Mouse (Mus musculus) limb, embryonic 10.5 days (tissue): ENCODE measurements around the gene Cacnb4. TPM values are rescaled to one million over a fixed set of nuclear protein-coding genes. Genes with fewer than 3 reads are reported as not detected.

Experiments
- DNase-seq: peaks from one replicate; pipeline ENCODE4 v3.0.0-alpha.2; 2017; ENCODE audit warnings: low spot score
- H3K27ac ChIP-seq: fragments of 300-500 bp; sonication (generic); 2 replicates; pipeline ENCODE4 v1.5.1; 2016; ENCODE audit warnings: mild to moderate bottlenecking
- H3K27me3 ChIP-seq: fragments of 300-500 bp; sonication (generic); 2 replicates; pipeline ENCODE4 v1.6.1; 2016; ENCODE audit warnings: low read depth, mild to moderate bottlenecking; ENCODE audit not compliant: poor library complexity, severe bottlenecking
- H3K36me3 ChIP-seq: fragments of 300-500 bp; sonication (generic); 2 replicates; pipeline ENCODE4 v1.6.1; 2016; ENCODE audit warnings: mild to moderate bottlenecking, moderate library complexity
- H3K4me1 ChIP-seq: fragments of 300-500 bp; sonication (generic); 2 replicates; pipeline ENCODE4 v1.6.1; 2016
- H3K4me3 ChIP-seq: fragments of 300-500 bp; sonication (generic); 2 replicates; pipeline ENCODE4 v1.5.1; 2016; ENCODE audit warnings: mild to moderate bottlenecking, moderate library complexity
- H3K9me3 ChIP-seq: fragments of 300-500 bp; sonication (generic); replicated peaks from 2 replicates; pipeline ENCODE4 v1.6.1; 2016; ENCODE audit warnings: mild to moderate bottlenecking
- WGBS: fragments of 180-500 bp; shearing (Covaris S2); methylation state at CpG from one replicate; pipeline ENCODE4 v1.1.7; 2016; 5-methylcytosine and 5-hydroxymethylcytosine counted together
- polyA plus RNA-seq: library from polyadenylated mRNA; unstranded; fragments of >200 nt; fragmentation: Nextera tagmentation; extraction: Ambion mirVana; gene quantifications from 2 replicates; pipeline ENCODE4 v1.2.1, GENCODE M21; 2016

The Cacnb4 gene
- polyA plus RNA-seq, 1 experiment from 2014 or later: 0.56 TPM

GRCm38 (mm10) chr2:52638857-52639529 lies 37.6 kb downstream of the Cacnb4 start:
- Histone ChIP-seq H3K27me3 (peaks cover 8% of the 10 kb centered on the region; the same call in 1 of the 2 replicates), H3K36me3 (no peaks in the 10 kb centered on the region), H3K4me3 (no peak overlapping the region), H3K4me1 (peaks cover 11% of the 10 kb centered on the region), H3K27ac (no peak overlapping the region), H3K9me3 (no peaks in the 10 kb centered on the region)
- no peak for DNase-seq
- WGBS: 77% methylated on average over 6 of the region's 6 CpGs

- Histone ChIP-seq H3K4me1 (peaks cover 11% of the 10 kb centered on the region), H3K27me3 (peaks cover 16% of the 10 kb centered on the region; the same call in 1 of the 2 replicates), H3K36me3 (no peaks in the 10 kb centered on the region), H3K27ac (no peak overlapping the region), H3K9me3 (no peaks in the 10 kb centered on the region), H3K4me3 (no peak overlapping the region)
- WGBS: 38% methylated on average over 4 of the region's 4 CpGs
- no peak for DNase-seq
Observed at GRCm38 (mm10) chr2:52638226-52638625, 38.4 kb downstream of the Cacnb4 start.

GRCm38 (mm10) chr2:52636051-52636450 lies 40.6 kb downstream of the Cacnb4 start:
- H3K4me3 ChIP-seq: no peak overlapping the region
- H3K27me3 ChIP-seq: peaks cover 16% of the 10 kb centered on the region; the same call in 1 of the 2 replicates
- DNase-seq: no peak
- no peaks in the 10 kb centered on the region for H3K36me3 ChIP-seq
- peaks cover 11% of the 10 kb centered on the region for H3K4me1 ChIP-seq
- H3K9me3 ChIP-seq: no peaks in the 10 kb centered on the region
- 69% methylated on average over 5 of the region's 5 CpGs for WGBS
- no peak overlapping the region for H3K27ac ChIP-seq

- Histone ChIP-seq H3K4me1 (peaks cover 11% of the 10 kb centered on the region), H3K4me3 (no peak overlapping the region), H3K27ac (no peak overlapping the region), H3K36me3 (no peaks in the 10 kb centered on the region), H3K9me3 (no peaks in the 10 kb centered on the region), H3K27me3 (peaks cover 16% of the 10 kb centered on the region; the same call in 1 of the 2 replicates)
- DNase-seq: no peak
- 7% methylated on average over 4 of the region's 4 CpGs for WGBS
Observed at GRCm38 (mm10) chr2:52635358-52635757, 41.3 kb downstream of the Cacnb4 start.

GRCm38 (mm10) chr2:52632880-52633279 lies 43.8 kb downstream of the Cacnb4 start:
- Histone ChIP-seq H3K36me3 (no peaks in the 10 kb centered on the region), H3K27me3 (peaks cover 16% of the 10 kb centered on the region; the same call in 1 of the 2 replicates), H3K4me3 (no peak overlapping the region), H3K27ac (no peak overlapping the region), H3K9me3 (no peaks in the 10 kb centered on the region), H3K4me1 (peaks cover 5% of the 10 kb centered on the region)
- WGBS: 8% methylated on average over 7 of the region's 7 CpGs
- peak; percentile 72 for DNase-seq

- no peak for DNase-seq
- Histone ChIP-seq H3K4me3 (no peak overlapping the region), H3K9me3 (no peaks in the 10 kb centered on the region), H3K27ac (no peak overlapping the region), H3K4me1 (peaks cover 12% of the 10 kb centered on the region), H3K27me3 (no peaks in the 10 kb centered on the region), H3K36me3 (no peaks in the 10 kb centered on the region)
- 83% methylated on average over 4 of the region's 4 CpGs for WGBS
Observed at GRCm38 (mm10) chr2:52628186-52628585, 48.4 kb downstream of the Cacnb4 start.

GRCm38 (mm10) chr2:52626266-52626665 lies 50.4 kb downstream of the Cacnb4 start:
- DNase-seq: no peak
- H3K36me3 ChIP-seq: no peaks in the 10 kb centered on the region
- 89% methylated on average over 3 of the region's 3 CpGs for WGBS
- no peak overlapping the region for H3K4me3 ChIP-seq
- H3K27ac ChIP-seq: no peak overlapping the region
- H3K27me3 ChIP-seq: no peaks in the 10 kb centered on the region
- no peaks in the 10 kb centered on the region for H3K9me3 ChIP-seq
- H3K4me1 ChIP-seq: peaks cover 12% of the 10 kb centered on the region

- WGBS: 92% methylated on average over 6 of the region's 6 CpGs
Observed at GRCm38 (mm10) chr2:52625731-52626130, 50.9 kb downstream of the Cacnb4 start.

GRCm38 (mm10) chr2:52623921-52624404 lies 52.7 kb downstream of the Cacnb4 start:
- Histone ChIP-seq H3K9me3 (no peaks in the 10 kb centered on the region), H3K27ac (no peak overlapping the region), H3K4me3 (no peak overlapping the region), H3K36me3 (no peaks in the 10 kb centered on the region), H3K4me1 (peaks cover 18% of the 10 kb centered on the region), H3K27me3 (0 out of 2 replicates have a peak, but pooled peaks cover 7% of the 10 kb centered on the region)
- 56% methylated on average over 7 of the region's 7 CpGs for WGBS
- no peak for DNase-seq

More at GRCm38 (mm10) chr2:52625731-52626130, 50.9 kb downstream of the Cacnb4 start:
- Histone ChIP-seq H3K36me3 (no peaks in the 10 kb centered on the region), H3K27ac (no peak overlapping the region), H3K4me1 (peaks cover 12% of the 10 kb centered on the region), H3K27me3 (no peaks in the 10 kb centered on the region), H3K4me3 (no peak overlapping the region), H3K9me3 (no peaks in the 10 kb centered on the region)
- no peak for DNase-seq

GRCm38 (mm10) chr2:52623461-52623860 lies 53.2 kb downstream of the Cacnb4 start:
- Histone ChIP-seq H3K4me3 (no peak overlapping the region), H3K27ac (no peak overlapping the region), H3K9me3 (no peaks in the 10 kb centered on the region), H3K4me1 (peaks cover 18% of the 10 kb centered on the region), H3K36me3 (no peaks in the 10 kb centered on the region), H3K27me3 (0 out of 2 replicates have a peak, but pooled peaks cover 11% of the 10 kb centered on the region)
- no peak for DNase-seq
- WGBS: 54% methylated on average over 4 of the region's 4 CpGs

- H3K36me3 ChIP-seq: no peaks in the 10 kb centered on the region
- 0 out of 2 replicates have a peak, but pooled peaks cover 11% of the 10 kb centered on the region for H3K27me3 ChIP-seq
- DNase-seq: no peak
- no peaks in the 10 kb centered on the region for H3K9me3 ChIP-seq
- peaks cover 18% of the 10 kb centered on the region for H3K4me1 ChIP-seq
- H3K27ac ChIP-seq: no peak overlapping the region
- WGBS: 66% methylated on average over 2 of the region's 2 CpGs
- H3K4me3 ChIP-seq: no peak overlapping the region
Observed at GRCm38 (mm10) chr2:52622616-52623015, 54.0 kb downstream of the Cacnb4 start.

- Histone ChIP-seq H3K4me3 (peak overlapping the region; percentile 37), H3K27ac (no peak overlapping the region)
- WGBS: 50% methylated on average over 17 of the region's 17 CpGs
Observed at GRCm38 (mm10) chr2:52619406-52619974, 57.1 kb downstream of the Cacnb4 start.

GRCm38 (mm10) chr2:52618804-52619203 lies 57.8 kb downstream of the Cacnb4 start:
- no peaks in the 10 kb centered on the region for H3K9me3 ChIP-seq
- no peaks in the 10 kb centered on the region for H3K36me3 ChIP-seq
- no peak overlapping the region for H3K4me3 ChIP-seq
- peaks cover 12% of the 10 kb centered on the region for H3K4me1 ChIP-seq
- no peak for DNase-seq
- 76% methylated on average over 2 of the region's 2 CpGs for WGBS
- no peak overlapping the region for H3K27ac ChIP-seq
- 0 out of 2 replicates have a peak, but pooled peaks cover 11% of the 10 kb centered on the region for H3K27me3 ChIP-seq

More at GRCm38 (mm10) chr2:52619406-52619974, 57.1 kb downstream of the Cacnb4 start:
- H3K27me3 ChIP-seq: 0 out of 2 replicates have a peak, but pooled peaks cover 11% of the 10 kb centered on the region
- no peaks in the 10 kb centered on the region for H3K9me3 ChIP-seq
- DNase-seq: no peak
- H3K36me3 ChIP-seq: no peaks in the 10 kb centered on the region
- peaks cover 18% of the 10 kb centered on the region for H3K4me1 ChIP-seq
